Comparison of ENCODE assay signal across 26 mouse cellular contexts in genomic region chr9:50311036-50311545, GRCm38 (mm10). TPM values are rescaled to one million over a fixed set of nuclear protein-coding genes. Genes with fewer than 3 reads are reported as not detected.
A peak's percentile ranks its signal among the peaks of the same experiment; 100 is the strongest.
DNase-seq lines count a peak whose midpoint lies in the region; ATAC-seq lines count a peak whose summit lies in the region.
"Had no signal": no experiment of that assay in that cellular context is flagged by ENCODE, and none has a peak within 500 bp of the region (broad histone marks: within the 10 kb centered on the region; RNA-seq: fewer than 3 reads in every experiment).

No protein-coding gene starts in this region.

- no peaks in the 10 kb centered on the region for H3K36me3 ChIP-seq in embryonic facial prominence, embryonic 14.5 days (ENCODE audit: control insufficient read depth, insufficient read depth, low read length)
- H3K36me3 ChIP-seq in embryonic facial prominence, embryonic 10.5 days (replicated peaks), result no peaks in the 10 kb centered on the region
- no peaks in the 10 kb centered on the region for H3K36me3 ChIP-seq in neural tube, embryonic 12.5 days
- H3K36me3 ChIP-seq in neural tube, embryonic 15.5 days, result no peaks in the 10 kb centered on the region
- H3K36me3 ChIP-seq: embryonic facial prominence, embryonic 13.5 days; forebrain, embryonic 10.5 days; heart, embryonic 10.5 days; heart, embryonic 13.5 days; intestine, embryonic 15.5 days had no signal

- H3K4me2 ChIP-seq in embryonic facial prominence, embryonic 14.5 days (ENCODE audit: low read depth, low read length), result no peak overlapping the region
- no peak overlapping the region for H3K4me2 ChIP-seq in neural tube, embryonic 12.5 days (replicated peaks)
- H3K4me2 ChIP-seq in neural tube, embryonic 15.5 days, result no peak overlapping the region
- H3K4me2 ChIP-seq: embryonic facial prominence, embryonic 13.5 days; forebrain, embryonic 13.5 days; heart, embryonic 13.5 days; intestine, embryonic 15.5 days had no signal

- H3K27ac ChIP-seq in embryonic facial prominence, embryonic 14.5 days (replicated peaks; ENCODE audit: low read depth, low read length), result no peak overlapping the region
- H3K27ac ChIP-seq in embryonic facial prominence, embryonic 10.5 days (replicated peaks), result no peak overlapping the region
- no peak overlapping the region for H3K27ac ChIP-seq in neural tube, embryonic 12.5 days
- no peak overlapping the region for H3K27ac ChIP-seq in neural tube, embryonic 15.5 days (replicated peaks)
- H3K27ac ChIP-seq: embryonic facial prominence, embryonic 13.5 days; forebrain, embryonic 10.5 days; forebrain, embryonic 13.5 days; gastrocnemius, adult 2 months; heart, embryonic 10.5 days; heart, embryonic 13.5 days; intestine, embryonic 15.5 days had no signal

- H3K4me1 ChIP-seq in embryonic facial prominence, embryonic 14.5 days (ENCODE audit: control insufficient read depth, insufficient read depth, low read length), result no peaks in the 10 kb centered on the region; the same call in 1 of the 2 replicates
- peaks cover 7% of the 10 kb centered on the region for H3K4me1 ChIP-seq in embryonic facial prominence, embryonic 10.5 days
- H3K4me1 ChIP-seq in neural tube, embryonic 12.5 days, result peaks cover 17% of the 10 kb centered on the region
- H3K4me1 ChIP-seq in neural tube, embryonic 15.5 days, result peaks cover 13% of the 10 kb centered on the region

- no peaks in the 10 kb centered on the region for H3K9me3 ChIP-seq in embryonic facial prominence, embryonic 14.5 days (ENCODE audit: control insufficient read depth, low read length)
- H3K9me3 ChIP-seq in embryonic facial prominence, embryonic 10.5 days, result no peaks in the 10 kb centered on the region
- H3K9me3 ChIP-seq in neural tube, embryonic 12.5 days, result no peaks in the 10 kb centered on the region
- no peaks in the 10 kb centered on the region for H3K9me3 ChIP-seq in neural tube, embryonic 15.5 days (replicated peaks)
- H3K9me3 ChIP-seq: embryonic facial prominence, embryonic 13.5 days; forebrain, embryonic 10.5 days; forebrain, embryonic 13.5 days; heart, embryonic 10.5 days; heart, embryonic 13.5 days; intestine, embryonic 15.5 days had no signal

- DNase-seq in embryonic facial prominence, embryonic 14.5 days (ENCODE audit: low spot score), result peak; percentile 44
- no peak for DNase-seq in embryonic facial prominence, embryonic 10.5 days (ENCODE audit: low spot score)
- DNase-seq in retina, embryonic 14.5 days (ENCODE audit: low spot score), result peak; percentile 85
- no peak for DNase-seq in adrenal gland, postnatal 4 days (ENCODE audit: low spot score in 2 of 2)
- DNase-seq: adrenal gland, postnatal 10 days; adrenal gland, postnatal 36 days; cerebellum, adult 11 months; cerebellum, adult 2 months; cerebellum, adult 9-11 months; cerebellum, postnatal 25 days; gastrocnemius, adult 2 months; gastrocnemius, postnatal 14 days; heart, adult 18-20 months; heart, postnatal 14 days; heart, postnatal 4 days had no signal

- H3K9ac ChIP-seq in embryonic facial prominence, embryonic 14.5 days (ENCODE audit: low read depth, low read length), result no peak overlapping the region
- no peak overlapping the region for H3K9ac ChIP-seq in neural tube, embryonic 12.5 days
- H3K9ac ChIP-seq in neural tube, embryonic 15.5 days (replicated peaks), result no peak overlapping the region
- H3K9ac ChIP-seq: embryonic facial prominence, embryonic 13.5 days; forebrain, embryonic 13.5 days; heart, embryonic 13.5 days; intestine, embryonic 15.5 days had no signal

- H3K27me3 ChIP-seq in embryonic facial prominence, embryonic 14.5 days (replicated peaks; ENCODE audit: control insufficient read depth, insufficient read depth, low read length), result no peaks in the 10 kb centered on the region
- H3K27me3 ChIP-seq in embryonic facial prominence, embryonic 10.5 days (replicated peaks; ENCODE audit: low read depth, poor library complexity, severe bottlenecking), result no peaks in the 10 kb centered on the region
- no peaks in the 10 kb centered on the region for H3K27me3 ChIP-seq in neural tube, embryonic 12.5 days (replicated peaks)
- H3K27me3 ChIP-seq in neural tube, embryonic 15.5 days (replicated peaks), result no peaks in the 10 kb centered on the region
- H3K27me3 ChIP-seq: embryonic facial prominence, embryonic 13.5 days; forebrain, embryonic 13.5 days; heart, embryonic 13.5 days; intestine, embryonic 15.5 days had no signal

- H3K4me3 ChIP-seq in embryonic facial prominence, embryonic 14.5 days (ENCODE audit: low read depth, low read length), result no peak overlapping the region
- no peak overlapping the region for H3K4me3 ChIP-seq in embryonic facial prominence, embryonic 10.5 days
- no peak overlapping the region for H3K4me3 ChIP-seq in neural tube, embryonic 12.5 days
- H3K4me3 ChIP-seq in neural tube, embryonic 15.5 days (replicated peaks), result no peak overlapping the region
- H3K4me3 ChIP-seq: embryonic facial prominence, embryonic 13.5 days; forebrain, embryonic 10.5 days; forebrain, embryonic 13.5 days; gastrocnemius, adult 2 months; heart, embryonic 10.5 days; heart, embryonic 13.5 days; intestine, embryonic 15.5 days had no signal

- 79% methylated on average over 6 of the region's 6 CpGs for WGBS in embryonic facial prominence, embryonic 14.5 days
- WGBS in embryonic facial prominence, embryonic 10.5 days, result 83% methylated on average over 6 of the region's 6 CpGs
- 44% methylated on average over 6 of the region's 6 CpGs for WGBS in neural tube, embryonic 12.5 days
- 21% methylated on average over 6 of the region's 6 CpGs for WGBS in neural tube, embryonic 15.5 days

- peak; percentile 55; the same call in 1 of the 2 replicates for ATAC-seq in embryonic facial prominence, embryonic 14.5 days (ENCODE audit: low read depth)
- ATAC-seq in neural tube, embryonic 12.5 days (ENCODE audit: low FRiP score, low read depth), result 0 out of 2 replicates have a peak, but pooled peaks have one; percentile 41
- no peak for ATAC-seq in neural tube, embryonic 15.5 days (ENCODE audit: low FRiP score)
- ATAC-seq: forebrain, embryonic 13.5 days; forebrain, embryonic 16.5 days; hindbrain, embryonic 16.5 days; intestine, embryonic 15.5 days; Patski had no signal

RNA-seq across cellular contexts. Expression of gene Rpl10-ps3, which starts 33.7 kb away (rescaled TPM):
- polyA plus RNA-seq in embryonic facial prominence, embryonic 14.5 days (2014; fragmentation: Nextera tagmentation; extraction: Ambion mirVana), result 385 and 468 TPM in 2 replicates
- 181 and 252 TPM in 2 replicates for polyA plus RNA-seq in embryonic facial prominence, embryonic 10.5 days (2016; fragmentation: Nextera tagmentation; extraction: Ambion mirVana)
- 122 and 131 TPM in 2 replicates for polyA plus RNA-seq in neural tube, embryonic 12.5 days (2016; fragmentation: Nextera tagmentation; extraction: Ambion mirVana)
- 134 and 170 TPM in 2 replicates for polyA plus RNA-seq in neural tube, embryonic 15.5 days (2015; fragmentation: Nextera tagmentation; extraction: Ambion mirVana)
- 1,000 to 10,000 TPM; 1,124 to 1,153 TPM for total RNA-seq in adrenal gland, postnatal 4 days (2021)

Comparison
In these comparisons a context has a peak if more than half of its experiments do, and no peak if none do; other contexts are left out.
1. DNase-seq: peak in embryonic facial prominence, embryonic 14.5 days (single experiment) and retina, embryonic 14.5 days (single experiment); none in embryonic facial prominence, embryonic 10.5 days (single experiment) and adrenal gland, postnatal 4 days (0 of 2).